Mouse (Mus musculus): Measurements from ENCODE around the gene Iqch.

The Iqch gene

GRCm38 (mm10) chr9:63377270-63378142, 224.8 kb downstream of the Iqch start, which contains the start of gene Map2k5:
Gene Map2k5 (minus strand): TSS chr9:63377902.
- DNase-seq (ENCODE audit: low spot score in 2 of 2) = peak; percentile 84 to 93

- DNase-seq (ENCODE audit: low spot score in 2 of 2) = no peak
Observed at GRCm38 (mm10) chr9:63373315-63373714, 229.0 kb downstream of the Iqch start.

GRCm38 (mm10) chr9:63372541-63372940, 229.8 kb downstream of the Iqch start:
- DNase-seq (ENCODE audit: low spot score in 2 of 2) = no peak
